Mouse (Mus musculus): ENCODE data around the gene Pla2g6.

Pla2g6 gene

DNA sequence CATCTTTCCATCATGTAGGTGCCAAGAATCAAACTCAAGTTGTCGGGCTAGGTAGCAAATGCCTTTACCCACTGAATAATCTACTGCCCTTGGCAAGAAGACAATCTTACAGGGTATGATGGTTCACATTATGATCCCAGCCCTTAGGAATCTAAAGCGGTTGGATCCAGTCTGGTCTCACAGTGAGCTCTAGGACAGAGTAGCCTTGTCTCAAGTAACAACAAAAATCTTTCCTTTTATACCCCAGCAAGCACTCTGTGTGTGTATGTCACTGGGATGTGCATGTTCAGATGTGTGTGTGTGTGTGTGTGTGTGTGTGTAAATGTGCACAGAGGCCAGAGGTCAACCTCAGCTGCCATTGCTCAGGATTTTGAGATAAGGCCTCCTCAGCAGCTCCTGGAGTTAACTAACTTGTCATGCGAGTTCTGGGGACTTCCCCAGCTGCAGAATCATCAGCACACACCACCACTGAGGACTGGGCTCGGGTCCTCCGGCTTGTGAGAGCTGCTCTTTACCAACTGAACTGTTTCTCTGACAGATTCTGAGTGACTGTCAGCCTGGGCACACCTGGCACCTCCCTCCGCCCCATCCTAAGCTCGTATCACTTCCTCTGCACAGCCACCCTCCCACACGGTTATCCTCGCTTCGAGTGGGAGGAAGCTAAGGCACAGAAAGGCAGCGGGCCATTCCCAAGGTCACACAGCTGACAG lies 5.8 kb downstream of the Pla2g6 start:
- no peak for DNase-seq (ENCODE audit: low spot score in 2 of 2)

DNA sequence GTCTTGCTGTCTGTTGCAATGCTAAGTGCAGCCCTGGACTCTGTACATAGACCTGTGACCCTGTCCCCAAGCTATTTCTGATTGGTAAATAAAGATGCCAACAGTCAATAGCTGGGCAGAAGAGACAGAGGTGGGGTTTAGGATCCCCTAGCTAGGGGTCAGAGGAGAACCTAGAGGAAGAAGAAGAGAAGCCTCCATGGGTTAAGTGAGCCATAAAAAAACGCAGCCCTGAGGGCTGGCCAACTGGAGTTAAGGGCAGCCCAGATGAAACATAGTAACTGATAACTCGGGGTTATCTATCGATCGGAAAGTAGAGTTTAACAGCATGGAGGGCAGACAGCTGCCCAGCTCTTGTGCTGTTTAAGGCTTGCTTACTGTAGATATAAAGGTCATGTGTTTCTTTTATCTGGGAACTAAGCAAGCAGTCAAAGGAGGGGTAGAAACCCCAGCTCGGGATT lies 6.4 kb downstream of the Pla2g6 start:
- DNase-seq (ENCODE audit: low spot score in 2 of 2), result no peak

DNA sequence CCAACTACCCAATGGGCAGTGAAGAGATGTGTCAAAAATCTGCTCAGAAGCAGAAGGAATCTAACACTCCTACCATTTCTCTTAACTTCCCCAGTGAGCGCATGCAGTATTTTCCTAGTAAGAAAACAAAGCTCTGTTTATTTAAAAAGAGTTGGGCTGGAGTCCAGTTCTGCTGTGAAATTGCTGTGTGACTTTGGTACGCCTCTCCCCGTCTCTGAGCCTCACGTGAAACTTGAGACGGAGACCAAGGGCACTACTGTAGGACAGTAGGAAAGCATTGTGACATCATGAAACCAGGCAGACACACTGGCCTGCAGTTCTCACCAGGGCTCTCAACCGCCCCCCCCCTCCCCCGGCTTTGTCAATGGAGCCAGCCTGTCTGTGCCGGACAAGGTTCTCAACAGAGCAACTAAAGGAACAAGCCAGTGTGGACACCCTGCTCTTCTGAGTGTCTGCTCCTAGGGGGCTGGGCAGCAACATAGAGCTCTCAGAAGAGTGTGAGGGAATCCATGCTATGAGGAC lies 14.3 kb downstream of the Pla2g6 start:
- no peak for DNase-seq (ENCODE audit: low spot score in 2 of 2)

DNA sequence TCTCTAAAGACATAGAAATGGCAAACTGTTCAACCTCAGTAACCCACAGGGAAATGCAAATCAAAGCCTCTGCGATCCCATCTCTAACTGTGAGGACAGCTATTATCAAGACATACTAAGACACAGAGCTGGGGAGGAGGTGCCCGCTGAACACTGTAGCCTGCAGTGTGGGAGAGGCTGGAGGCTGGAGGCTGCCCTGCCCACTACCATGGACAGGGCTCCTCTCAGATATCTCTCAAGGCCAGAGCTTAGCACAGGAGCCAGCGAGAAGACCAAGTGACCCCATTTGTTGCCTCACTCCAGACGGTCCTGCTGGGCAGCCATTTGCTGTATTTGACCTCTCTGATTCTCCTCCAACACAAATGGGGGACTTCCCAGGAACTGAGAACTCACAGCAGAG lies 20.3 kb downstream of the Pla2g6 start:
- no peak for DNase-seq (ENCODE audit: low spot score in 2 of 2)

DNA sequence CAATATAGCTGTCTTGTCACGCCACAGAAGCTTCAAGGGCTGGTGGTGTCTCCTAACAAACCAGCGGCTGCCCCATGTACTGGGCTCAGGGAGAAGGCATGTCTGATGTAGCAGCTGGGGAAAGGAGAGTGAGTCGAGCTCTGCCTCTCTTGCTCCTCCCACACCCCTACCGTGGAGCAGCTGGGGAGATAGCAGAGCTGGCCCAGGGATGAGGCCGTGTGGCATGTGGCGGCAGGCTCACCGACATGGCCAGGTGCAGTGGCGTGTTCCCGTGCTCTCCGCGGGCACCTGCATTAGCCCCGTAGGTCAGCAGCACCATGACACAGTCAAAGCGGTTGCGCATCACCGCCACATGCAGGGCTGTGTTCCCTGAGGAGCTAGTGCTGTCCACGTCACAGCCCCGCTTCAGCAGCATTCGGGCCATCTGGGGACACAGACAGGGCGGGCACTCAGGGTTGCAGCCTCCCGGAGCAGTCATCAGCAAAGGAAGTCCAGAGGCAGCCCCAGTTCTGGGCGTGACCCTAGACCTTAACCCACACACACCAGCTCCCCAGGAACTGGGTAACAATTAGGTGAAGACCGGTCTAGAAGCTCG lies 22.1 kb downstream of the Pla2g6 start:
- peak in 1 of 2 experiments; percentile 22 for DNase-seq (ENCODE audit: low spot score in 2 of 2)

DNA sequence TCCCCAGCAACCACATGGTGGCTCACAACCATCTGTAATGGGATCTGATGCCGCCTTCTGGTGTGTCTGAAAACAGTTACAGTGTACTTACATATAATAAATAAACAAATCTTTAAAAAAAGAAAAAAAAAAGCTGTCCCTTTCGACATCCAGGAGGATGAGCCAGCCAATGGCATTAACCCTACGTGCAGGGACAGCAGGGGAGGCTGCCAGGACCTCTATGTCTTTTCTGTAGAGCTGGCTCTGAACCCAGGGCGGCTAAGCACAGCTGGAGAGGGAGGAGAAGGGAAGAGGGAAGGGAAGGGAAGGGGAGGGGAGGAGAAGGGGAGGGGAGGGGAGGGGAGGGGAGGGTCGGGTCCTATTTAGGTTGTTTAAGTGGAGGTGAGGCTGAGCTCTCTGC lies 23.4 kb downstream of the Pla2g6 start:
- no peak for DNase-seq (ENCODE audit: low spot score in 2 of 2)

DNA sequence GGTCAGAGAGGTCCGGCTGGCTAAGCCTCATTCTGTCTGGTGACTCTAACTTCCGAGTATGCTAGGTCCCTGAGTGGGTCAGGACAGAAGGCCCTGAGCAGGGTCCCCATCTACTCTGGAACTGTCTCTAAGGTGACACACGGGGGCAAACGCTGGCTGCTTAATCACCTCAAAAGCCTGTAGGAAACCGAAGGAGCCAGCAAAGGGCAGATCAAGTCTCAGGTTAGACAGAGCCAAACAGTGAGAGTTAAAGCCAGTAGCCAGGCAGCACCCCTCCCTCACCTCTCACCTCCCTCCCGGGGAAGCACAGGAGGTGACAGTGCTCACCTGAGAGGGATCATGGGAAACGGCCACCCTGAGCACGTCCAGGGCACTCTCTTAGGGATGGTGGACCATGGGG lies 24.5 kb downstream of the Pla2g6 start:
- no peak for DNase-seq (ENCODE audit: low spot score in 2 of 2)

DNA sequence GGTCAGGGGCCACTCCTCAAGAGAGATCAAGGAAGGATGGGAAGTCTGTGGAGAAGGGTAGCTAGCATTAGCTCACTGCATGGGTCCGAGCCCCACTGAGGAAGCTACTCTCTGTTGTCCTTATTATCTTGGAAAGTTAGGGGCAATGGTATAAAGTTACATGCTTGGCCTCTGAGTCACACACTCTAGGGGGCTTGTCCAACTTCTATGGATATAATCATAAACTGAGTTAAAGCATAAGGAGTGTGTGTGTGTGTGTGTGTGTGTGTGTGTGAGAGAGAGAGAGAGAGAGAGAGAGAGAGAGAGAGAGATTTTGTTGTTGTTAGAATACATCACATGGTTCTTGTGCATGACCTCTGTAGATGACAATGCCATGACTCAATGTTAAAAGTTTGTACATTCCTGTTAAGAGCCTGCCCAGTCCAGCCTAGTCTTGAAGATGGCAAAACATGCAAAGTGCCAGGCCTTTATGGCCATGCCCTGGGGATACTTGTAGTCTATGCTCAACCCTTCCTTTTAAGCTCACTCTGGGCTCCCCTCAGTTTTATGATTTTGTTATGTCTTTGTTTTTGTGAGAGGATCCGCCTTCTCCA lies 28.5 kb downstream of the Pla2g6 start:
- DNase-seq (ENCODE audit: low spot score in 2 of 2), result no peak

DNA sequence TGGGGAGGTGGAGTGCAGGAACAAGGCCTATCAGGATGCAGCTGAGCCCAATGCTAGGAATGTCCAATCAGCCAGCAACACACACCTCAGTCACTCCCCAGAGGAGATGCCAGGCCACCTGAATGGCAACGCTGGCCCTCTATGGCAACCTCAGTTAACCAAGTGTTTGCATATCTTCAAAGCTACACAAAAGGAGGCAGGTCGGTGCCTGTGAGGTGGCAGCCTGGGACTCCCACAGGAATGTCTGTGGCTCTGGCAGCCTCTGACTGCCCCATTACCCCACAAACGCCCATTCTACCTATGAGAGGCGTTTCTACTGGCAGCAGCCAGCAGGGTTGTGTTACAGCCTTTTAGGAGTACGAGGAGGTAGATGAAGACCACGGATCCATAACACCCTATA lies 29.6 kb downstream of the Pla2g6 start:
- DNase-seq (ENCODE audit: low spot score in 2 of 2), result no peak

DNA sequence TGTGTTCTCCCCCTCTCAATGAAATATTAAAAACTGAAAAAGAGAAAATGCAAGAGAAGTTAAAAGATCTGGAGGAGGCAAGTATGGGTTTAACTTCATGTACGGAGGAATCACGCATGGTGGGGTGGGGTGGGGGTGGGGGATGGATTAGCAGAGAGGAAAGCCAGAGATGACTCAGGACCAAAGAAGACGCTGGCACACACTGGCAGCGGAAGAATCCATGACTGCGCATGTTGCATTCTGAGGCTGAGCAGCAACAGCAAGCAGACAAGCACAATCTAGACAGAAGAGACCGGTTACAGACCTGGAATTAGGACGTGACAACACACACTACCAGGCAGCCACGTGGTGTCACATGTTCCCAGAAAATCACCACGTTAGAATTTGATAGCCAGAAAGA lies 35.4 kb downstream of the Pla2g6 start:
- DNase-seq (ENCODE audit: low spot score in 2 of 2), result no peak

DNA sequence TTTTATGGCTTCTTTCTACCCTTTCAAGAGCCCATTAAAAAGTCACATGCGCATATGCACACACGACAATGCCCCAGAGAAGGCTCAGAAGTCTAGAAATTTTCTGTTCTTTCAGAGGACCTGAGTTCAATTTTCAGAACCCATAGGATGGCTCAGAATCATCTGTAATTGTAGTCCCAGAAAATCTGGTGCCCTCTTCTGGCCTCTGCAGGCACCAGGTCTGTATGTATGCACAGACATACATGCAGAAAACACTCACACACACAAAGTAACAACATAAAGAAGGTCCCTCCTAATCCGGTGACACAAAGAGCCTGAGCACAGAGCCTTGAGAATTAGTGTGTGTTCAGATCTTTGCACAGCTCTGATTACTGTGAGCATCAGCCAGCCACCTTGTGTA lies 37.9 kb downstream of the Pla2g6 start:
- DNase-seq (ENCODE audit: low spot score in 2 of 2), result no peak

DNA sequence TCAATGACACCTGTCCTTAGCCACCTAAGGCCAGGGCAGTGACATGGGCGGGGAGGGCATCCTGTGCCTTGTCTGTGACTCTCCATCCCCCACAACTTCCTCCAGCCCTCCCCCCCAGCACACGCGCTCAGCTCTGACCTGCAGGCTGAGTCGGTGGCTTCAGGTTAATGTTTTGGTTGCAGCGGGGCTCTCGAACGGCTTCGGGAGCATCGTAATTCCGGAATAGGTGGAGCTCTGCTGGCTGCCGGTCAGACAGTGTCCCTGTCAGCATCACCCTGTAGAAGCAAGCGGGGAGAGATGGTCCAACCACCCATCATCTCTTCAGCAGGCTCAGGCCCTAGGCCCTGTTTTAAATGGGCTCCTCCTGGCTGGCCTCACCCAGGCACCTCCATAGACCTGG lies 38.7 kb downstream of the Pla2g6 start:
- no peak for DNase-seq (ENCODE audit: low spot score in 2 of 2)

DNA sequence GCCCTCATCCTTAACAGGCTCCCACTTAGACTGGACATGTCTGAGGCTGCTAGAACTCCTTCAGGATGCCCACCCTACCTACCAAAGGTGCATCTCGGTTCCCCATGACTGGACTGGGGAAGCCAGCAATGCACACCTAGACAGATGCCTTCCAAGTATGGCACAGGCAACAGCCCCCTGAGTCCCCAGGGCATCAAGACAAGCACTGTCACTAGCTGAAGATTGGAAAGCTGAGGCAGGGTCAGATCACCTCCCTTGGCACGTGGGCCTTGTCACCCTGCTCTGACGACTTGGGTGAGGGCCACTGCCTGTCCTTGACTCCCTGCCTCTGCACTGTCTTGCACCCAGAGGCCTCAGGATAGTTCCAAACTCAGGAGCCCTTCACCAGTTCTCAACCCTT lies 39.8 kb downstream of the Pla2g6 start:
- DNase-seq (ENCODE audit: low spot score in 2 of 2), result no peak

DNA sequence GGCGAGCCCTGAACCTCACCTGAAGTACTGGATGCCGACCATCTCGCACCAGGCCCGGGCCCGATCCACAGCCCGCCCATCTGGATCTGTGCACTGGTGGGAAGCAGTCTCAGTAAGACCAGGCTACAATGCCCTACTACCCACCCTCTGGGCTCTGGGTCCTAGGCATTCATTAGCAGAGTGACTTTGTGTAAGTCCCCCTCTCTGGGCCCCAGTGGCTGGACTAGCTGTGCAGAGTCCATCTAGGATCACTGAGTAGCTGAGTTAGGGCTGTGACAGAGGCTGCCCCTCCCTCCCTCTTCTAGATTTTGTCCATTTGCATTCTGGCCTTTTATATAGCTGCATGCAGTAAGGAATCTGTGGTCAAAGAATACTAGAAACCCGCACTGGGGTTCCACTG lies 41.1 kb downstream of the Pla2g6 start:
- DNase-seq (ENCODE audit: low spot score in 2 of 2), result no peak

DNA sequence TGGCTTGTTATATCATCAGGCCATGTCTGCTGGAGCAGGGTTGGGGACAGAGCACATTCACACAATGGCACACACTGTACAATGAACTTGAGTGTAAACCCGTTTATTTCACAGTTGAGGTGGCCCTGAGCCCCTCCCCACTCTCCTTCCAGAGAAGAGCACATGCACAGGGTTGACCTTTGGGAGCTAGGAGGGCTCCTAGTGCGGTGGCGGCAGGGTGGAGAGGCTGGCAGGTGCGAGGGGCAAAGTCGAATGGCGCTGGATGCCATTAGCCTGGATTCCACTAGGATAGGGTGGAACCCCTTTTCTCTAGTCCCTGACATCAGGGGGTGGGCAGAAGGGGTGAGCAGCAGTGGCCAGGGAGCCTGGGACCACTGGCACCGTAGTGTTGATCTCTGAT lies 42.0 kb downstream of the Pla2g6 start:
- no peak for DNase-seq (ENCODE audit: low spot score in 2 of 2)

DNA sequence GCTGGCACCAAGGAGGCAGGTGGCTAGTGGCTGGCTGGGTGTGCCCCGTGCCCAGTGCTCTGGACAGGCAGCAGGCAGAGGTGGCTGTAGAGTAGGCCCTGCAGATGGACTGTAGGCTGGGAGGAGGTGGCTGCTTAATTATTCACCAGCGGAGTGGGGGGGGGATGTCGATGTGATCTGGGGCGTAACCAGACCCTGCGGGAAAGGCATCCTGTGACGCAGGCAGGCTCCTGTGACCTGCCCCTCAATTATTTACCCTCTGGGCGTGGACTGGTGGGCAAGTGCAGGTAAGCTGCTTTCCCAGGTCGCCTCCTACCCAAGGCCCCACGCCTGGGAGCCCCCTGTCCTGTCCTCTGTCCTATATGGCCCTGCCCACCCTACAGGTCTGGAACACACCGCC lies 42.8 kb downstream of the Pla2g6 start, which contains the start of gene Baiap2l2:
Gene Baiap2l2, minus strand, starts transcription at position 139 of the 400 bp plus-strand sequence.
- no peak for DNase-seq (ENCODE audit: low spot score in 2 of 2)

DNA sequence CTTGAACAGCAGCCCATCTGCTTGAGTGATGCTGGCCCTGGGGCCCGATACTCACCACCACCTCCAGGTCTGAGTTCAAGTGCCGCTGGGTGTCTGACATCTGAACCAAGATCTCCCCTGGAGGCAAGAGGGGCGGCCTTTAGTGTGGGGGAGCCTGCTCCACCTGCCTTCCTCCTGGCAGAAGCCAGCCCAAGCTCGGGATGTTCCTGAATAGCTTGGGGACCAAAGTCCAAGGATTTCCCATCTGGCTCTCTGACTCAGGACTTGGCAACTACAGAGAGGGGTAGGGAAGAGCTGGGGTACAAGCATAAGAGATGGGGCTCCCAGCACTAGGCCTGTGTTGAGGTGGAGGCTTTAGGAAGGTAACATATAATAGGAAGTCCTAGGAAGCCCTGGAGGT lies 44.8 kb downstream of the Pla2g6 start:
- DNase-seq (ENCODE audit: low spot score in 2 of 2), result no peak

DNA sequence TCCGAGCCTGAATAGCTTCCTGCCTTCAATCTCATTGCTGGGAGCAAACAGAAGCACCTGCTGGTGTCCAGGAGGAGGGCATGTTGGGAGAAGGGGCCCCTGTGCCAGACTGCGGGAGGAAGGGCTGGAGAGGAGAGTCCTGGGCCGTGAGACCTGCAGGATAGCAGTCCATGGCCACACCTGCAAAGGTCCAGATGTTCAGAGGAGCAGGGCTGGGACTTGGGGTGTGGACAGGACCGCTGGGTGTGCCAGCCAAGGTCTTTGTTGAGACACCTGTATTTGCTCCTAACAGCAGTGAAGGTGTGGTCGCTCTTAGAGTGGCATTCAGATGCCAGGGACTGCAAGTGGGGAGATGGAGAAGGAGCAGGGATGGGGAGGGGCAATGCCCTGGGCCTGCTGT lies 45.8 kb downstream of the Pla2g6 start:
- DNase-seq (ENCODE audit: low spot score in 2 of 2), result no peak

DNA sequence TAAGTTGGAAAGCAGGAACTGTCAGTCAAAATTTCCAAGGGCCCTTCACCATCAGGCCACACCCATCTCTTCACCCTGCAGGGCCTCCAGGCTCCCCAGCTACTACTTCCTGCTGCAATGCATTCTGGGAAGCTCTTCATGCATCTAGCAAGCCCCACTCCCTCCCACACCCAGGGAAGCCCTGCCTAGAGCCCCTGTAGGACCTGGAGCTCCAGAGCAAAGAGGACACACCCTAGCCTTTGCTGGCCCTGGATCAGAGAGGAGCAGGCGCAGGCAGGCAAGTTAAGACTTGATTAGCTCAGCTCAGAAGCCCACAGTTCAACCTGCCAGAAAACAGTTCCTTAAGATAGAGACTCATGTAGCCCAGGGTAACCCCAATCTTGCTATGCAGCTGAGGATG lies 46.8 kb downstream of the Pla2g6 start:
- DNase-seq (ENCODE audit: low spot score in 2 of 2), result no peak

DNA sequence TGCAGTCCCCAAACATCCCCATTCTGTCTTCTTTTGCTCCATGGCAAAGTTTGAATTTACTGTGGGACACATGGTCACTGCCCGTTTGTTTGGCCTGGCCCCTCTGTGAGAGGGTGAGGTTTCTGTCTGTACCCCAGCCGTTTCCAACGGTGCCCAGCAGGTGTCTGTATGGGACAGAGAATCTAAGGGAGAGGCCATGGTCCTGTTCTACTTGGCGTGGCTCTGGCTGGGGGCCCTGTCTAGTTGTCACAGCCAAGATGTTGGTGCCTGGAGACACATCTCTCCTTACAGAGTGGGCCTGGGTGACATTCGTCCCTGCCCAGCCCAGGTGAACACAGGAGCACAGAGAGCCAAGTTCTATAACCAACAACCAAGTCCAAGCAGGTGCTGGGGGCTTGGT lies 47.3 kb downstream of the Pla2g6 start:
- no peak for DNase-seq (ENCODE audit: low spot score in 2 of 2)

DNA sequence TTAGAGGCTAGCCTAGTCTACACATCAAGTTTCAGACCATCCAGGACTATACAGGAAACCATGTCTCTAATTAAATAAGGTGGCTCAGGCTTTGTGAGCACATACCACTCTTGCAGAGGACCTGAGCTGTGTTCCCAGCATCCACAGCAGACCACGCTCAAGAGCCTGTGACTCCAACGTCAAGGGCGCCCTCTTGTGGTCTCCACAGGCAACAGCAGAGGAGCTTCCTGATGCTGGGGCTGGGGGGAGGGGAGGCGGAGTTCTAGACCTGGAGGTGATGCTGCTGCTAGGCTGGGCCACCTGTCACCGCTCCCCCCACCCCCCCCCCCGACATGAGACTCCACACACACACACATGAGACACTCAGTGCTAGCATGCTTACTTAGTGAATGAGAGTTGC lies 48.0 kb downstream of the Pla2g6 start:
- no peak for DNase-seq (ENCODE audit: low spot score in 2 of 2)

DNA sequence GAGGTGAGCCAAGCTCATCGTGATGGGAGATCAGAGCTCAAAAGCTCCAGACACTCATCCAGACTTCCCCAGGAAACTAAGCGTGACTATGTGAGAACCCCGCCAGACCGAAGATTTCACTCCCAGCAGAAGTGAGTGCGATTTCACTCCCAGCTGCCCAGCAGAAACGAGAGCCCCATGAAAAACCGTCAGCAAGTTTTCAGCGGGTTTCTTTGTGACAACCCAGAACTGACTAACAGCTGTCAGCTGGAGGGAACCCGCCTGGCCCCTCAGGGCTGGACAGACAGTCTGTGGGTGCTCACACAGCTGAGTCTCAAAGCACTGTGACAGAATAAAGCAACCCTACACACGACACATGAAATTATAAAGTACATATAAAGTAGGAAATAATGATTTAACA lies 50.5 kb downstream of the Pla2g6 start:
- no peak for DNase-seq (ENCODE audit: low spot score in 2 of 2)

DNA sequence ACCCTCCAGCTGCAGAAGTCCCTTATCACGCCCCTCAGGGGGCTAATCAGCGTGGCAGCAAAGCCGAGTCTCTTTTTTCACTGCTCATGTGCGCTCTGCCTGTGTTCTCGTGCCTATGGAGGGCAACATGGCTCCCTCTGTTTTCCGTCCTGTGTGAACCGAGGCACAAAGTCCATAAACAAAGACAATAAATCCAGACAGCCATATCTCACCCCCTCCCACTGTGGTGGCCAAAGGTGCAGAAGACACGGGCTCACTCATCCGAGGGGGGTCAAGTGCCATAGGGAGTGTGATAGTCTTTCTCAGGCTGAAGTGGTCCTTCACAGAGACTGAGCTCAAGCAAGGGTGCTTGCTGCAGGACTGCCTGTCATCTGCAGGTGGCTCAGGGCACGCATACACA lies 55.2 kb downstream of the Pla2g6 start:
- DNase-seq (ENCODE audit: low spot score in 2 of 2), result no peak
